Mouse (Mus musculus) cerebellum, postnatal 36 days (tissue): ENCODE results near the gene Kcnv2.

Source experiments
- DNase-seq, 2 experiments: peaks; one replicate each; pipeline ENCODE4 v3.0.0; 2021 to 2022; ENCODE audit warnings: mixed read lengths in 2 of 2

Gene Kcnv2

DNA sequence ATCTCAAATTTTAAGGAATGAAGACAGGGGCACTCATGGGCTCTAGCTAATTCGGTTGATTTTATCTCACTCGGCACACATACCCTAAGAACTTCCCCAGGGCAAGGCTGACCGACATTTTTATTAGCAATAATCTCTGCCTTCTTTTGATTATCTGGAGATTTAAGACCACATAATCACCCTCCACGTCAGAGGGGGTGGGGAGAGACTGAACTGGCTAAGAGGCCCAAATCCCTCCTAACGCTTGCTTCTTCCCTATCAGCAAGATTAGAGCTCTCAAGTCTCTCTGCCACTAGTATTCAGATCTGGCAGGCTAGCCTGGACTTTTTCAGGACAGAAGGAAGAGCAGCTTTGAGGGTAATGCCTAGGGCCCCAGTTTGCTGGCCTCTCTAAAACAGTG is at the start of gene Kcnv2:
Gene Kcnv2 (plus strand): TSS at position 308 of the 400 bp plus-strand sequence.
- no peak for DNase-seq

DNA sequence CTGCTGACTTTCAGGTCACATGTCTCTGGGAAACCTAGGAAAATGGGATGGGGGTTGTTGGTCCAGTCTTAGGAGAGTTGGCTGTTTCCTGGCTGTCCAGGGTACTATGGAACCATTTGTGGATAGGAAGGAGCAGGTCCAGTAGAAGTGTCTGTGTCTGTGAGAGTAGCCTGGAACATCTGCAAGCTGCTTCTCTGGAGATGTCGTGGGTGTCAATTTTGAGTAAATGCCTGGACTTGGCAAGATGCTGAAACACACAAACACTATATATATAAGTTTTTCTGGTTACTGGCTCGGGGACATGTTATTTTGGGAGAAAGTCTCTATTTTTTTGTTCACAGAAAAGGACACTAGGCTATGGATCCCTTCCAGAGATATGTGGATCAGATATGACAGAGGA is 49.0 kb upstream of the Kcnv2 start:
- DNase-seq = no peak

DNA sequence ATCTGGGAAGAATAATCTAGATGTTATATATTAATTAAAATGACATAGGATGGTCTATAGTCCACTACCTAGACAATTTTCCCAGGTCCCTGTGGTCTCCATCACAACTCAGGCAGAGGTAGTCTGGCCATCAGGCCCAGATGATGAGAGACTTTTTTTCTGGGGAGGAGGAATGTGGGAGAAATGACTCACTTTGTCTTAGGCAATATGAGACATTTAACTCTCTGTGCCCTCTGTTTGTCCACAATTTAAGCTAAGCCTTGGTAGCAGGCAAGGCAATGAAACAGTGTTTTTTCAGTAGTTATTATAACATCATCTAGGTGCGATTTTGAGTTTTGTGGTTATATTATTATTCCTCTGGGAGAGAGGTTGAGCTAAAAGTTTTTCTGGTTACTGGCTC is 48.0 kb upstream of the Kcnv2 start:
- no peak for DNase-seq

DNA sequence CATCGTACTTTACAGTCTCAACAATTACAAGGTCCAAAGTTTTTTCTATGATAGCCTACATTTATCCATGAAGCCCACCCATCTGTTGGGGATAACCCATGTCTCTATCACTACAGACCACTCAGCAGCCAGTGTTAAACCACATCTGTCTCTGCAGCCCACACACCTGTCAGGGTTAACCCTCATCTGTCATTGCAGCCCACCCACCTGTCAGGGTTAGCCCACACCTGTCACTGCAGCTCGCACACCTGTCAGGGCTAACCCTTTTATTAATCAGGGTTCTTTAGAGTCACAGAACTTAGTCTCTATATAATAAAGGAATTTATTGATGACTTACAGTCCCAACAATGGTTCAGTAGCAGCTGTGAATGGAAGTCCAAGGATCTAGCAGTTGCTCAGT is 43.2 kb upstream of the Kcnv2 start:
- no peak for DNase-seq

DNA sequence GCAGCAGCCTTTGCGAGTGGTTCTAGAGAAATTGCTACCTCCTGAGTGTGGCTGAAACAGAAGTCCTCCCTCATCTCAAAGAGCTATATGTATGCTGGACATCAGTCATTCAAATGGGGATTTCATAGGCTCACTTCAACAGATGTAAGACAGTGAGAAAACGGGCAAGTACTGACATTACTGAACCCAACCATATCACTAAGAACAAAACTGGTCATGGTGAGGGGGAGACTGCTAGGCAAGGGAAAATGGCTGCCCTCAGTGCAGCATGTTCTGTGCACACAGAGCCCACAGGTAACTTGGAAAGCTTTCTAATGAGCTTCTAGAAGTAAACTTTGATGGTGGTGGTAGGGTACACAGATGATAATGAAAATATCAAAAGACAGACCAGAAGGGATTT is 12.3 kb upstream of the Kcnv2 start:
- no peak for DNase-seq

DNA sequence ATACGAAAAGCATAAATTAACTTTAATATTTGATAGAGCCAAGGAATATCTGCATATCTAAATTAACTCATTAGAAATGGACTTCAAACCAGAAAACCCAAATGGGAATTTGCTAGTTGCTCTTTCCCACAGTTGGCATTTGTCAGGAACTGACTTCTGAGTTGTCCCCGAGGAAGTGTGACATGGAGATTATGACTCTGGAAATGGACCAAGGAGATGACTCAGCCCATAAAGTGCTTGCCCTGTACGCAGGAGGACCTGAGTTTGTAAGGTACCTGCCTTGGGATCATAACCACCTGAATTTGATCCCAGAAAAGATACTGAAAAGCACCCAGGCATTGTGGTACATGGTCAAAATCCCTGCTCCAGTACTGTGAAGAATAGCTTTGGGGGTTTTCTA is 11.1 kb upstream of the Kcnv2 start:
- no peak for DNase-seq

DNA sequence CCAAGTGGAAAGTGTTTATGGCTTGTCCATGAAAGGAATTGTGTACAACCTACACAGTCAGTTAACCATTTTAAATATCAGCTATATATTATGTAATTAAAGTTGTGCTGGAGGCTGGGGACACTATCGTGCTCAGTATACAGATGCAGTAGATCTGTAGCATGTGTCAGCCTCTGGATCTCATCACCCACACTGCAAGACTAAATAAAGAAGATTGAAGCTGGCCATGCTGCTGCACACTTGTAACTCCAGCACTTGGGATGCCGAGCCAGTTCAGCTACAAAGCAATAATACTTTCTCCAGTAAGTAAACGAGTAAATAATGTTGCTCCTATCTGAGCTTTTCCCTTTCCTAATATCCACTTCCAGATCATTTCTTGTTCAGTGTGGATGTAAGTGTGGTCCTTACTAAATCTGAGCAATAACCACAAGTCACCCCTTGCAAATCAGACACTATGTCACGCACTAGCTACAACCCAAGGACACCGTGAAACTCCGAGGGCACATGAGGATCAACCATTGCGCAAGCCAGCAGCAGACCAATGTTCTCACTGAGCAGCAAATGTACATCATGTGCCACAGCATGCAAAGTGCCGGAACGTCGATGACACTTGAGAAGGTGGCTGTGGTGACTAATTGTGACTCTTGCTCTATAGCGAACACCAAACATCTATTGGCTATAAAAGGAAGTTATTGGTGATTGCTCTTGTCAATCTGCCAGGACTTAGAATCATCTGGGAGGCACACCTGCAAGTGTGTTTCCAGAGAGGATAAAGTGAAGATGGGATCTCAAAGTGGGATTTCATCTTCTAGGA is 9.9 kb upstream of the Kcnv2 start:
- no peak for DNase-seq

DNA sequence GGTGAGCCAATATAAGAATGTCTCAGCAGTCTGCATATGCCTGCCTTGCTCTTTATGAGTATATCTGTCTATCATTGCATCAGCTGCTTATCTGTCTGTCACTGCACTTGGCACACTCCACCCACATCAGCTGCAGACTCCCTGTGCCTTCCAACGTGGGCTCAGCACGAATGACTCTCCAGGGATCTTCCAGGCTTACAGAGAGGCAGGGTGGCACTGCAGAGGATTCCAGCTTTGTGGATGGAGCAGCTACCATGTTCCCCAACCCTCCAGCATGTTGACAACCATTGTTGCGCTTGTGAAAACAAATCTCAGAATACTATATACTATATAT is 9.3 kb upstream of the Kcnv2 start:
- DNase-seq = no peak

DNA sequence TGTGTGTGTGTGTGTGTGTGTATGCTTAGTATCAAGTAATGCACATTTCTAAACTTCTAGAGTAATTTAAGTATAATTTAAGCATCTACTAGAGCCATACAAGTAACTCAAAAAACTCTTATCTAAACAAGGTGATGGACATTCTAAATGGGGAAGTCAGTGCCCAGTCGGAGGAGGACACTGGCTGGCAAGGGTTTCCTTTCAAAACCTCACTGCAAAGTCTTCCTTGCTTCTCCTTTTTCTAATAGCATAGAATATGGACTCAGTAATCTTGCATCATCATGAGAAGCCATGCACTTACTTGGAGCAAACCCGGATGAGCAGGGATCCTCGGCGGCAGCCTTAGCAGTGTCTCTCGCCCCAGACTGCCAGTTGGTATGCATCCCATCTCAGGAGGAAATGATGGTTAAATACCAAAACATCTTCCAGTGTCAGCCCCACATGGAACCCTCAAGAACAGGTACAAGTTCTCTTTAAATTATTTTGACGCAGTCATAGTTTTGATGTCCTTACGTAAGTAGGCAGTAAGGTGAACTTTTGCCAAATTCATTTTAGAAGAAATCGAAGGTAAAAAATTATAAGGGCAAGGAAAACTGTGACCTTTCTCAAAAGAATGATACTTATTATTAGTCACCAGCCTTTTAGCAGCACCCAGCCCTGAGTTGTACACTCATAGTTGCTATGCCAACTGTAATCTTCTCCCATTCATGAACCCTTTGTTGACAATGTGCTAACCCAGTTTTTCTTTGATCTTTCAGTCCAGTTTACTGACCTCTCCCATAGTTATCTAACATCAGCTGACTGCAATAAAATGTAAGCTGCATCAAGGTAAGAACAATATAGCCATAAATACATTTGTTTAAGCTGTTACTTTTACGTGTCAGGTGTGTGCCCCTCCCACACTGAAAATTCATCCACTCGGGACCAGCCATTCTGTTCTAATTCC is 5.8 kb upstream of the Kcnv2 start:
- no peak for DNase-seq

DNA sequence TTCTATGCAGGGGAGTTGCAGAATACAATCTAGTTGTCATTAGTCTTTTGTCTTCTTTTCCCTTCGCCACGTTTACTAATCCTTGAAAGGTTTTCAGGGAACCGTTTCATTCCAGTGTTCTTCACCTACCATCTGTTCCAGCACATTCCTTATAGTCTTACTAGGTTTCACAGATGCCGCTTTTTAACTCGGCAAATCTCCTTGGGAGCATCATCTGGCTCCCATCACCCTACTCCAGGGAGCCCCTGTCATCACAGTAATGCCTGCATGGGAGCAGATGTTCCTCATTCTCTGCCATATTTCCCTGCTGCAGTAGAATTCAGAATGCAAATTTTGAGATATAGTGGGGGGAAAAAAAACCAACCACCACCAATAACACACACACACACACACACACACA is 5.1 kb upstream of the Kcnv2 start:
- DNase-seq = no peak

DNA sequence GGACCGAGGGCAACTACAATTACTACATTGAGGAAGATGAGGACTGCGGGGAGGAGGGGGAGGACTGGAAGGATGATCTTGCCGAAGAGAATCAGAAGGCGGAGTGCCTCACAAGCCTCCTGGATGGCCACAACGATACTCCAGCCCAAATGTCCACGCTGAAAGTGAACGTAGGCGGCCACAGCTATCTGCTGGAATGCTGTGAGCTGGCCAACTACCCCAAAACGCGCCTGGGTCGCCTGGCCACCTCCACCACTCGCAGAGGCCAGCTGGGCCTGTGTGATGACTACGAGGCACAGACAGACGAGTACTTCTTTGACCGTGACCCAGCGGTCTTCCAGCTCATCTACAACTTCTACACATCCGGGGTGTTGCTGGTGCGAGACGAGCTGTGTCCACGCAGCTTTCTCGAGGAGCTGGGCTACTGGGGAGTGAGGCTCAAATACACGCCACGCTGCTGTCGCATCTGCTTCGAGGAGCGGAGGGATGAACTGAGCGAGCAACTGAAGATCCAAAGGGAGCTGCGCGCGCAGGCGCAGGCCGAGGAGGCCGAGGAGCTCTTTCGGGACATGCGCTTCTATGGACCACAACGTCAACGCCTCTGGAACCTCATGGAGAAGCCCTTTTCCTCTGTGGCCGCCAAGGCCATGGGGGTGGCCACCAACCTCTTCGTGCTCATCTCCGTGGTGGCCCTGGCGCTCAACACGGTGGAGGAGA is 681 bp downstream of the Kcnv2 start:
- DNase-seq = no peak

DNA sequence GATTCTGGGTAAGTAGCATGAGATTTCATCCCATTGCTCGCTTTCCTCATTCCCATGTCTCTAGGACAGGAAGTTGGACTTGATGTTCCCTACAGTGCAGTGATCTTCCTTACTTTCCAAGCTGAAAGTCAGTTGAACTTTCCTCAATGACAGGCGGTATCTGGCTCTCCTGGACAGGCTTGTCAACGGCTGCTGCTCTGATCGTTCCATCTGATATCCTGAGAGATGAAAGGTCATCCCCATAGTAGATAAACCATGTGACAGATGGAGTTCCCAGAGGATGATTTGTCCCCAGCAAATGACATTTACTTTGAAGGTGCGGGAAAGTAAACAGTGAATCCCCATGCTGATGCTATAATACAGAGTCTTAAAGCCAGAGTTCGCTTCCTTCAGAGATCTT is 3.2 kb downstream of the Kcnv2 start:
- DNase-seq = no peak

DNA sequence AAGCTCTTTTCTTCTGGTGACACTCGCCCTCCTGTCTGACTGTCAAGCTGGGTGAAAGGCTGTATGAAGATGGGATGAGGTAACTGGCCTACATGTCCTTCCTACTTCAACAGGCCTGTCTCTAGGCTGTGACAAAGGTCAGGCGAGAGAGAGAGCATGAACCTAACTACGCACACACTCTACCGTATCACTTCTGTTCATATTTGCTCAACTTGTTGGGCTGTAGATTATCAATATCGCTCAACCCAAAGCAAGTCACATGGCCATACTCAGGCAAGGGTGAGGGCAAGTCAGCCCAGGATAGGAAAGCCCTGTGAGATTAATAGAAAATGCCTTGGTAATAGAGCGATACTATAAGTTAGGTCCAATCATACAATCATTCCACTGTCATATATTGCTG is 5.2 kb downstream of the Kcnv2 start:
- no peak for DNase-seq

DNA sequence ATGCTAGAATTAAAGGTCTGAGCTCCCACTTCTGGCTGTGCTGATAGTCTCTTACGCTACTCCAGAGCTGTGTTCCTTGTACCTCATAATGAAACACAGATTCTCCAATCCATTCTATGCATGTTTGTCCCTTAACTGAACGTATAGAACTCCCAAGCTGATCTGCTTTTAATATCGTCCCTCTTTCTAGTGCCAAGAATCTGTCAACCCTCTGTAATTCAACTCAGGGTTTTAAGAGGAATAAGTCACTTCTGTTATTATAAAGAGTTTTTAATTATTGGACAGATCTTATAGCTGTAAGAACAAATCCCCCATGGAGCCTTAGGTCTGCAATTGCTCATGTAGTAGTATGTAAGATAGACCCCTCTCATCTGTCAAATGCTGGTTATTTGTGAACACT is 5.8 kb downstream of the Kcnv2 start:
- DNase-seq = no peak

DNA sequence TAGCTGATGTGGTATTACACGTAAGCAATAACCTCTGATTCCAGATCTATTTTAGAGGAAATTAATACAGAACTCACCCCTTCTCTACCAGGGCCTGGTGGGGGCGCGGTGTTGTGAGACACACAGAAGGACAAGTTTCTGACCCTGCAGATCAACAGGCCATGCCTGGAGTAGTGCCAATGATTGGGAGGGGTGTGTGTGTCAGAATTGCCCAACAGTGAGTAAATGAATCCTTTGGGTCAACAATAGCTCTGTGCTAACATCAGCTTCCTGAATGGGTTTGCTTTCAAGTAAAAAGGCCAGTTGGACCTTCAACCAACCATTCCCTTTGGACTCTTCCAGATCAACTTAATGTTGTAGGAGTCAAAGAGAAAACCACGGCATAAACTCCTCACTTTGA is 6.3 kb downstream of the Kcnv2 start:
- DNase-seq = no peak

DNA sequence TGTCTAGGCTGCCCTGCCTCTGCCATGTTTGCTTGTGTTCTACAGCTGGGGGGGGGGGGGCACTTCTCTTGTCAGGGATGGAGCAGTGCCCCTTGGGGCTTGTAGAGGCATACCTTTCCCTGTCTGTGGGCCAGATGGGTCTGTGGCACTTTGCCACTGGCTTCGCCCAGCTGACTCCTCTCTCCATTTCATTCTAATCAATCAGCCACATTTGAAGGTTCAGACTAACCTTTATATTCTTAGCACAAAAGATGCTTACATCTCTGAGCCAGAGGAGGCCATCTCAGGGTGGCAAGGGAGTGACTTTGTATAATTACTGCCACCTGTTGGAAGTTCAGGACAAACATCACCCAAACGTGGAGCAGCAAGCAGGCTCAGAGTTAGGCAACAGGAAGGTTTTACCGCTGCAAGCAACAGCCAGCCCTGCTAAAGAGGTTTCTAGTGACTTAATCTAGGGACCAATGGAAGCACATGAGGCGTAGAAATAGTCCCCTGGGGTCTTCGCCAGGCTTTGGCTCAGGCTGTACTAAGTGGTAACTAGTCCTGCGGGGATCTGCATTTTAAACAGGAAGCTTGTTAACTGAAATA is 9.9 kb downstream of the Kcnv2 start:
- DNase-seq = no peak

DNA sequence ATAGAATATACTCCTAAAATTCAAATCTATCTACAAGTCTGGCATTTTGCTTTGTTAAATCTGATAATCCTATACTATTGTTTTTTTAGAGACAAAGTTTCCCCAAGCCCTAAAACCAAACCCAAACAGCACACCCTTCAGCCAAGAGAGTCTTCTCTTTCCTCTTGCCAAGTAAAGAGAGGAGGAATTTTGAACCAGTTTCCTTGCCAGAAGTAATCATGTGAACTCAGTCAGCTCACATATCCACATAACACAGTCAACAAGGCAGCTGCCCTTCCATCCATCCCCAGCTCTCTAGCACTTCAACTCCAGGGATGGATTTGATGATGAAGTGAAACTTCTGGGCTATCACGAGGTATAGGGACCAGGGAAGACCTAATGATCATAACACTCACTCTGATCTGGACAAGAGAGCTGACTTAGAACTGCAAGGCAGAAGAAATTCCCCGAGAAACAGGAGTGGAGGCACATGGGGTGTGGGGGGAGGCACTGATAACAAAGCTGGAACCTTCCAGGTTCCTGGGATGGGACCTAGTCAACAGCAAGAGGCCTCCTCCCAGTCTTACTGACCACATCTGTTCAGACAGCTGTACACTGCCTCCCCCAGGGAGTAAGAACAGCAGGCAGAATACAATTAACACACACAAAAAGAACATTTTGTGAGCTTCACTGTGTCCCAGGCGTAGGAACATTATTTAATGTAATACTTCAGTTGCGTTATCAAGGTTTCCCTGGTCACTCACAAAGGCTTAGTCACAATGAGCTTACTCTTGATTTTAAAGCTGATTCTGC is 13.9 kb downstream of the Kcnv2 start:
- no peak for DNase-seq

DNA sequence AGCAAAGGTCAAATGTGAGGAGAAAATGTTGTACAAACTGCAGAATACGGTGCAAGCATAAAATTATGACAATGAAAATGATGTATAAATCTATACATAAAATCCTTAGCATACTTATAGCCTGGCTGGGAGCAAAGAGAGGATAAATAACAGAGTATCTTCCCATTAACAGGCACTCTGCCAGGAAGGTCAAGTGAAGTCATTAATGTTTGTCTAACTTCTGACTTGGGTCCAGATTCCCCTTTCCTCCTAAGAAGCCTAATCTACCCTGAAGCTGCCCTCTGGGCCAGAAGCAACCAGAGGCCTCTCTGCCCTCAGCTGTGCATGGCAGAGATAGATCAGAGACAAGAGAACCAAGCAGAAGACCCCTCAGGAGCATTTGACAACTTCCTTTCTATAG is 24.1 kb downstream of the Kcnv2 start:
- no peak for DNase-seq

DNA sequence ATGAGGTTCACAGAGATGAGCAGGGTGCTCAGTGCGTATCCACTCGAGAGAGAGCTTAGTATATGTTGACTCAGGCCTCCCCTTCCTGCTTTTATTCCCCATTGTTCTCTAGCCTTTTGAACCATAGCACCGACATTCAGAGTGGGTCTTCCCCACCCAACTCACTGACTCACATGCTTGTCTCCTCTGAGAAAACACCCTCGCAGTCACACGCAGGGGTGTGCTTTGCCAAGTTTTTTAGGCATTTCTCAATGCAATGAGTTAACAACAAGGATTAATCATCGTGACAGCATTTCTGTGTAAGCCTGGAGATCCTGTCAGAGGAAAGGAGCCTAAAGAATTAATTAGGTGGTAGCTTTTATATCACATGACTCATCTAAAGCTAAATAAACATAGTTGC is 29.3 kb downstream of the Kcnv2 start:
- no peak for DNase-seq

DNA sequence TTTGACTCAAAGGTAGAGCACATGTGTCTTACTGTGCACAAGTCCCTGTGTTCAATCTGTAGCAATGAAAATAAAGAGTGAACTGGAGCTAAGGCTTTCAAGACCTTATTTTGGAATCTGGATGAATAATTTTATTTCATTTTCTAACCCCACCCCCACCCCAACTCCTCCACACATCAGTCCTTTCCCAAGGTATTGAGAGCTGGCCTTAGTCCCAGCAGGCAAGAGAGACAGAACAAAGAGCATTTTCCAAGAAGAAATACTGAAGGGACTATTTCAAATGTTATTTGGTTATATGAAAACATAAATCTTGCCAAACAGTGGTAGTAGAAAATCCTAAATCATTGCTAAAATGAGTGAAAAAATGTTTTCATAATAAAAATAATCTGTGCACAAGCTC is 38.0 kb downstream of the Kcnv2 start:
- no peak for DNase-seq

DNA sequence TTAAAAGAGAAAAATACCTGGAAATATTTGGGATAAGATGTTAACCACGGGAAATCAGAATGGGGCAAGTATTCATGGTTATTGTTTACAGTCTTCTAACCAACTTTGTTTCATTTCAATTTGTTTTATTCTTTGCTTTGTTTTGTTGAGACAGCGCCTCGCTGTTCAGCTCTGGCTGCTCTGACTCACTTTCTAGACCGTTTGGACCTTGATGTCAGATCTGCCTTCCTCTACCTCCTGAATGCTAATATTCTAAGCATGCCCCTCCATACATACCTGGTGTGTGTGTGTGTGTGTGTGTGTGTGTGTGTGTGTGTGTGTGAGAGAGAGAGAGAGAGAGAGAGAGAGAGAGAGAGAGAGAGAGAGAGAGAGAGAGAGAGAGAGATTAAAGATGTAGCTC is 41.5 kb downstream of the Kcnv2 start:
- no peak for DNase-seq

DNA sequence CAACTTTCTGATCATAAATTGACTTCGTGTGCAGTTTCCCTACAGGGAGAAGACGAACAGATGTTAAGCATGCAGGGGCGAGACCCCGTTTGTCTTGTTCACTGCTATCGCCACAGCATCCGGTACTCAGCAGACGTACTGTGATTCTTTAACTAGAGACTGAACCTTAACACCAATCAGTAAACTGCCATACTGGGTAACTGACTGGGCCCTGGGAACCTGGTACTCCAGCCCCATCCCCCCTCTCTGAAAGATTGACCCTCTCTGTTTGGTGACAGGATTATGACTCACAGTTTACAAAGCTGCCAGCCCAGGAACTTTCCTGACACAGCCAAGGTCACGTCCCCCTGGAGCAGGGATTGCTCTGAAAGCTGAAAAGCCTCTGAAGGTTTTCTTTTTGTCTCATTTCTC is 42.1 kb downstream of the Kcnv2 start:
- no peak for DNase-seq
